Mouse (Mus musculus): ENCODE results near the gene Chd8.

Gene Chd8

GRCm38 (mm10) chr14:52166571-52166970 lies 91.0 kb downstream of the Chd8 start:
- ChIA-PET POLR2A (interaction anchor here in 2 of 4 experiments (0.5 to 1.5 kb wide), 12 partner anchors 9 to 120 kb away, joined by 3 to 8 read pairs (median 3); partner anchors contain the start of gene Hnrnpc (in 1 of the 2)), CTCF (interaction anchor here in 1 of 4 experiments (1.0 kb wide), 1 partner anchor 264 kb away, joined by 3 read pairs; no protein-coding TSS in a partner anchor)

DNA sequence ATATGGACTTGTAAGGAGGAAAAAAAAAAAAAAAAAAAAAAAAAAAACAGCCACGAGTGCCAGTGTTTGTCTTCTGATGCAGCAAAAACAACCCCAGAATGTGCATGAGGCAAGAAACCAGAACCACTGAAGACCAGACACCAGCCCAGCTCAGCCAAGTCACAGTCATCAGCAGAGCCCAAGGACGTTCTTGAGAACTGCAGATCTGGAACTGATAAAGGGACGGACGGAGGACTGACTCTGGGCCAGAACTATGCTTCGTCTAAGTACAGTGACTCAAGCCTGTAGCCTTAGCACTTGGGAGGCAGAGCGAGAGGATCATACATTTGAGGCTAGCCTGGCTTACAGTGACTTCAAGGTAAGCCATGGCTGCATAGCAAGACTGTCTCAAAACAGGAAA lies 96.7 kb downstream of the Chd8 start:
- ChIA-PET POLR2A (interaction anchor here in 2 of 4 experiments (0.7 to 3.3 kb wide), 11 partner anchors 9 to 144 kb away, joined by 3 to 13 read pairs (median 5); partner anchors contain the start of genes Mettl3 (in 1 of the 2) and Supt16 (in 1 of the 2)), CTCF (interaction anchor here in 2 of 4 experiments (0.9 to 1.0 kb wide), 2 partner anchors 9 to 14 kb away, joined by 3 to 5 read pairs; no protein-coding TSS in a partner anchor)

DNA sequence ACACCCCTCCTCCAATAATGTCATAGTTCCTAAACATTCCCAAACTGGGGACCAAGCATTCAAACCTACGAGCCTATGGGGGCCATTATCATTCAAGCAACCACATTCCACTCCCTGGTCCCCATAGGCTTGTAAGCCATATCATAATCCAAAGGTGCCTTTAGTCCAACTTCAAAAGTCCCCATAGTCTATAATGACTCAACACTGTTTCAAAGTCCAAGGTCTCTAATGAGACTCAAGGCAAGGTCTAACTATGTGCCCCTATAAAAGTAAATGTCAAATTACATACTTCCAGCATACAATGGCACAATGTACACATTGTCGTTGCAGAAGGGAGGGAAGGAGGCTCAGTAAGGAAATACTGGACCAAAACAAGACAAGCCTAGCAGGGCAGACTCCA lies 102.6 kb downstream of the Chd8 start:
- ChIA-PET POLR2A (interaction anchor here in 2 of 4 experiments (0.8 to 9.9 kb wide), 14 partner anchors 9 to 84 kb away, joined by 3 to 73 read pairs (median 3); no protein-coding TSS in a partner anchor), CTCF (interaction anchor here in 1 of 4 experiments (1.6 kb wide), 1 partner anchor 30 kb away, joined by 3 read pairs; no protein-coding TSS in a partner anchor)

DNA sequence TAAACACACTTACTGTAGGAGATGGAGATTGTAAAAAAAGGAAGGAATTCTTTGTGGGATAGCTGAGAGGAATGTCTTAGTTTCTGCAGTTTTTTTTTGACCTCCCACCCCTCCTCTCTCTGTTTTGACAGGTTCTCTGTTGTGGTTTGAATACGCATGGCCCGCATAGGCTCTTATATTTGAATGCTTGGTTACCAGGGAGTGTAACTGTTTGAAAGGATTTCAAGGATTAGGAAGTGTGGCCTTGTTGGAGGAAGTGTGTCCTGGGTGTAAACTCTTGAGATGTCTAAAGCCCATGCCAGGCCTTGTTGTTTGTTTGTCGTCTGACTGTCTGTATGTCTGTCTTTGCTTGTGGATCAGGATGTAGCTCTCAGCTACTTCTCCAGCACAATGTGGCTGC lies 105.0 kb downstream of the Chd8 start:
- ChIA-PET CTCF (interaction anchor here in 1 of 4 experiments (1.3 kb wide), 1 partner anchor 11 kb away, joined by 3 read pairs; no protein-coding TSS in a partner anchor), POLR2A (interaction anchor here in 3 of 4 experiments (0.6 to 9.9 kb wide), 15 partner anchors 11 to 139 kb away, joined by 3 to 73 read pairs (median 4); partner anchors contain the start of genes Hnrnpc (in 2 of the 3), Rab2b (in 1 of the 3) and Tox4 (in 1 of the 3))

DNA sequence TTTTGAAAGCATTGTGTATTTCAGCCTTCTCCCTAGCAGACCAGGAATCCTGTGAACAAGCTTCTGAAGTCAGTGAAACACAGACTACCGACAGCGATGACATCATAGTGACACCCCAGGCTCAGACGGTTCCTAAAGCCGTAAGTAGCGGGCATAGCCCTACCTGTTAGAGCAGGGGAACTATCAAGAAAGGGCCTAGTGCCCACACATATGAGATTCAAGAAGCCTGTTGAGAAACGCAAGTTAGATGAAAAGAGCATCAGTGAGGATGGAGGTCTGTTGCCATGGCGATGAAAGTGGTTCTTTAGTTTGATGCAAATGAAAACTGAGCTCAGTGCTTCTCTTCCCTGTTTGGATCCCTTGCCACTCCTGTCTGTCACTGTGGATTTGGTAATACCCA lies 105.4 kb downstream of the Chd8 start:
- ChIA-PET CTCF (interaction anchor here in 1 of 4 experiments (1.3 kb wide), 1 partner anchor 11 kb away, joined by 3 read pairs; no protein-coding TSS in a partner anchor), POLR2A (interaction anchor here in 3 of 4 experiments (0.7 to 9.9 kb wide), 13 partner anchors 10 to 138 kb away, joined by 3 to 73 read pairs (median 4); partner anchors contain the start of genes Hnrnpc (in 2 of the 3), Rab2b (in 1 of the 3) and Tox4 (in 1 of the 3))

DNA sequence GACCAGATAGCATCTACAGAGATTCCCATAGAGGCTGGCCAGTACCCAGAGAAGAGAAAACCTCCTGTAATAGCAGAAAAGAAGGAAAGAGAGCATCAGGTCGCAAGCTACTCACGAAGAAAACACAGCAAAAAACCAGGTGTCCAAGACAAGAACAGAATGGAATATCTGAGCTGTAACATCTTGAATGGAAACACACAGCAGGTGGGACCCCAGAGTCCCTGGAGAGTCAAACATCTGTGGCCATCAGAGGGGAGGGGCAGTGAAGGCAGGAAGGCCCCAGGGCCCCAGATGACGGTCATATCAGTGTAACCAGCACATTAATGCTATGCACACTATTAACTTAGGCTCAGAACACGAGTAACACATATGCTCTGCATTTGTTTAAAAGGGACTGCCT lies 107.7 kb downstream of the Chd8 start:
- CTCF ChIA-PET = interaction anchor here in 2 of 4 experiments (0.5 to 1.0 kb wide), 4 partner anchors 9 to 93 kb away, joined by 3 to 4 read pairs (median 3); partner anchors contain the start of gene Hnrnpc (in 1 of the 2)

More for the DNA sequence above, 107.7 kb downstream of the Chd8 start:
- POLR2A ChIA-PET = interaction anchor here in 3 of 4 experiments (0.6 to 9.9 kb wide), 17 partner anchors 9 to 258 kb away, joined by 3 to 73 read pairs (median 3); partner anchors contain the start of genes Hnrnpc (in 2 of the 3), Rab2b (in 1 of the 3) and Tox4 (in 1 of the 3)

All from embryonic stem cell, embryonic (primary cell).